Comparison of ENCODE assay signal across 7 mouse cellular contexts in genomic region chr4:86574939-86575282, GRCm38 (mm10). TPM values are rescaled to one million over a fixed set of nuclear protein-coding genes. Genes with fewer than 3 reads are reported as not detected.
DNase-seq lines count a peak whose midpoint lies in the region; ATAC-seq and TF ChIP-seq lines count a peak whose summit lies in the region.

No protein-coding gene starts in this region.

- no peaks in the 10 kb centered on the region; the same call in 1 of the 2 replicates for H3K27me3 ChIP-seq in lung, embryonic 16.5 days (ENCODE audit: control insufficient read depth, insufficient read depth, low read depth, low read length)
- H3K27me3 ChIP-seq in embryonic facial prominence, embryonic 10.5 days (replicated peaks; ENCODE audit: low read depth, poor library complexity, severe bottlenecking): no peaks in the 10 kb centered on the region
- no peaks in the 10 kb centered on the region for H3K27me3 ChIP-seq in hindbrain, postnatal 0 days (ENCODE audit: insufficient read depth, low read length)
- H3K27me3 ChIP-seq in myocyte (ENCODE audit: control insufficient read depth, insufficient read depth, insufficient read length): no peaks in the 10 kb centered on the region

- H3K4me1 ChIP-seq in lung, embryonic 16.5 days (replicated peaks; ENCODE audit: control insufficient read depth, insufficient read depth, low read length): peaks cover 13% of the 10 kb centered on the region
- peaks cover 23% of the 10 kb centered on the region for H3K4me1 ChIP-seq in embryonic facial prominence, embryonic 10.5 days
- H3K4me1 ChIP-seq in hindbrain, postnatal 0 days (ENCODE audit: insufficient read depth, low read length): peaks cover 13% of the 10 kb centered on the region; the same call in 1 of the 2 replicates

- peak overlapping the region; percentile 85 for H3K4me3 ChIP-seq in lung, embryonic 16.5 days (ENCODE audit: low read length)
- H3K4me3 ChIP-seq in embryonic facial prominence, embryonic 10.5 days: peak overlapping the region; percentile 92
- H3K4me3 ChIP-seq in hindbrain, postnatal 0 days (ENCODE audit: low read length): peak overlapping the region; percentile 93
- peak overlapping the region; percentile 93 for H3K4me3 ChIP-seq in myocyte

- ATAC-seq in lung, embryonic 16.5 days (ENCODE audit: low read depth): peak; percentile 8
- peak; percentile 27 for ATAC-seq in hindbrain, postnatal 0 days

- H3K79me2 ChIP-seq in myocyte (ENCODE audit: control insufficient read depth, insufficient read depth): peaks cover 25% of the 10 kb centered on the region

- no peak for TF ChIP-seq CTCF in hindbrain, postnatal 0 days (IDR thresholded peaks at IDR 0.05; ENCODE audit: low read depth)

- 10% methylated on average over 6 of the region's 6 CpGs for WGBS in lung, embryonic 16.5 days
- 25% methylated on average over 6 of the region's 6 CpGs for WGBS in embryonic facial prominence, embryonic 10.5 days
- WGBS in hindbrain, postnatal 0 days: 15% methylated on average over 6 of the region's 6 CpGs

- TF ChIP-seq POLR2A in myocyte (IDR thresholded peaks at IDR 0.05; ENCODE audit: insufficient read length, low read depth): no peak

- peak overlapping the region; percentile 98 for H3K27ac ChIP-seq in lung, embryonic 16.5 days (ENCODE audit: low read length)
- H3K27ac ChIP-seq in embryonic facial prominence, embryonic 10.5 days (replicated peaks): peak overlapping the region; percentile 96
- H3K27ac ChIP-seq in hindbrain, postnatal 0 days: peak overlapping the region; percentile 99

- H3K4me2 ChIP-seq in lung, embryonic 16.5 days (ENCODE audit: low read depth, low read length): peak overlapping the region; percentile 79
- H3K4me2 ChIP-seq in hindbrain, postnatal 0 days (ENCODE audit: low read depth, low read length): peak overlapping the region; percentile 85
- H3K4me2 ChIP-seq in myocyte (ENCODE audit: low read depth): peak overlapping the region; percentile 81

- peak overlapping the region; percentile 92 for H3K9ac ChIP-seq in lung, embryonic 16.5 days (ENCODE audit: low read length)
- H3K9ac ChIP-seq in hindbrain, postnatal 0 days (replicated peaks; ENCODE audit: low read length): peak overlapping the region; percentile 98

- H3ac ChIP-seq in myocyte (ENCODE audit: control insufficient read depth, insufficient read length): peak overlapping the region; percentile 66

- no peaks in the 10 kb centered on the region for H3K36me3 ChIP-seq in lung, embryonic 16.5 days (ENCODE audit: control insufficient read depth, insufficient read depth, low read length)
- H3K36me3 ChIP-seq in embryonic facial prominence, embryonic 10.5 days (replicated peaks): peaks cover 24% of the 10 kb centered on the region
- no peaks in the 10 kb centered on the region for H3K36me3 ChIP-seq in hindbrain, postnatal 0 days (ENCODE audit: insufficient read depth, low read length)
- H3K36me3 ChIP-seq in myocyte (ENCODE audit: control insufficient read depth, insufficient read depth): peaks cover 4% of the 10 kb centered on the region

- no peak for DNase-seq in lung, postnatal 10 days
- no peak for DNase-seq in embryonic facial prominence, embryonic 10.5 days (ENCODE audit: low spot score)
- DNase-seq in hindbrain, postnatal 0 days (ENCODE audit: low spot score): no peak
- DNase-seq in retina, embryonic 14.5 days (ENCODE audit: low spot score): no peak
- no peak for DNase-seq in layer of hippocampus, adult 9-10 months (ENCODE audit: low spot score)

- H3K9me3 ChIP-seq in lung, embryonic 16.5 days (ENCODE audit: control insufficient read depth, low read length): no peaks in the 10 kb centered on the region
- no peaks in the 10 kb centered on the region for H3K9me3 ChIP-seq in embryonic facial prominence, embryonic 10.5 days
- no peaks in the 10 kb centered on the region for H3K9me3 ChIP-seq in hindbrain, postnatal 0 days (ENCODE audit: low read length)

TF ChIP-seq in myocyte, 11 proteins besides CTCF, POLR2A, EP300 and RAD21:
- TF ChIP-seq E2F4 (IDR thresholded peaks at IDR 0.05; ENCODE audit: insufficient read depth) (no peak), USF1 (IDR thresholded peaks at IDR 0.05; ENCODE audit: low read depth) (no peak), MYOG (IDR thresholded peaks at IDR 0.05; ENCODE audit: control insufficient read depth in 1 of 3, insufficient read depth in 1 of 3, insufficient read length in 2 of 3, low read depth in 2 of 3) (no peak), MYOD1 (IDR thresholded peaks at IDR 0.05; ENCODE audit: control insufficient read depth in 1 of 3, insufficient read length in 2 of 3, low read depth in 2 of 3) (no peak), POLR2AphosphoS2 (IDR thresholded peaks at IDR 0.05; ENCODE audit: insufficient read length, low read depth) (no peak), CEBPB (IDR thresholded peaks at IDR 0.05; ENCODE audit: insufficient read depth, poor library complexity, severe bottlenecking) (no peak), MAX (IDR thresholded peaks at IDR 0.05; ENCODE audit: low read depth) (no peak), REST (IDR thresholded peaks at IDR 0.05; ENCODE audit: insufficient read depth, insufficient read length) (no peak), TCF12 (IDR thresholded peaks at IDR 0.05; ENCODE audit: insufficient read depth, poor library complexity, severe bottlenecking) (no peak), TCF3 (IDR thresholded peaks at IDR 0.05; ENCODE audit: insufficient read length, low read depth) (no peak), SRF (IDR thresholded peaks at IDR 0.05; ENCODE audit: control insufficient read depth, insufficient read length, low read depth) (no peak)
TF ChIP-seq in myocyte: peak in this region for 0.

RNA-seq across cellular contexts. Expression of gene Rraga, which starts 0.6 kb away (rescaled TPM):
- 97.0 and 98.6 TPM in 2 replicates for polyA plus RNA-seq in lung, embryonic 16.5 days (2015; fragmentation: Nextera tagmentation; extraction: Ambion mirVana)
- 60.7 and 66.2 TPM in 2 replicates for polyA plus RNA-seq in embryonic facial prominence, embryonic 10.5 days (2016; fragmentation: Nextera tagmentation; extraction: Ambion mirVana)
- total RNA-seq in hindbrain, postnatal 0 days (2014; rRNA removed): 31.3 and 31.5 TPM in 2 replicates
- polyA plus RNA-seq in hindbrain, postnatal 0 days (2015; fragmentation: Nextera tagmentation; extraction: Ambion mirVana): 135 and 143 TPM in 2 replicates
- polyA plus RNA-seq in myocyte (2012; fragmentation: generic; extraction: Trizol): 53.3 TPM

RNA-seq across cellular contexts. Expression of gene Saxo1, which starts 16.8 kb away (rescaled TPM):
- not detected in 2 replicates for polyA plus RNA-seq in lung, embryonic 16.5 days (2015; fragmentation: Nextera tagmentation; extraction: Ambion mirVana)
- polyA plus RNA-seq in embryonic facial prominence, embryonic 10.5 days (2016; fragmentation: Nextera tagmentation; extraction: Ambion mirVana): not detected in 2 replicates
- total RNA-seq in hindbrain, postnatal 0 days (2014; rRNA removed): not detected in 2 replicates
- polyA plus RNA-seq in hindbrain, postnatal 0 days (2015; fragmentation: Nextera tagmentation; extraction: Ambion mirVana): not detected in 2 replicates
- not detected for polyA plus RNA-seq in myocyte (2012; fragmentation: generic; extraction: Trizol)

RNA-seq across cellular contexts. Expression of gene Haus6, which starts 36.9 kb away (rescaled TPM):
- polyA plus RNA-seq in lung, embryonic 16.5 days (2015; fragmentation: Nextera tagmentation; extraction: Ambion mirVana): 18.1 and 21.2 TPM in 2 replicates
- polyA plus RNA-seq in embryonic facial prominence, embryonic 10.5 days (2016; fragmentation: Nextera tagmentation; extraction: Ambion mirVana): 30.3 and 31.7 TPM in 2 replicates
- total RNA-seq in hindbrain, postnatal 0 days (2014; rRNA removed): 3.6 and 15.2 TPM in 2 replicates
- polyA plus RNA-seq in hindbrain, postnatal 0 days (2015; fragmentation: Nextera tagmentation; extraction: Ambion mirVana): 5.1 and 6.3 TPM in 2 replicates
- 3.3 TPM for polyA plus RNA-seq in myocyte (2012; fragmentation: generic; extraction: Trizol)
